Mouse (Mus musculus) monocyte, adult 5-6 weeks (primary cell): ENCODE measurements at regions not wholly inside any gene's neighbourhood (a gene's known extent, or its start where the extent isn't known, plus 50 kb on each side); places are given as distances from the start of the nearest gene placed in this dataset.

ENCODE experiments used
- ATAC-seq: fragments of 153-309, 156-312 bp; replicated peaks from 2 replicates; pipeline ENCODE4 v1.8.0; 2017; ENCODE audit warnings: mild to moderate bottlenecking; ENCODE audit not compliant: low TSS enrichment, insufficient number of reproducible peaks, severe bottlenecking, poor library complexity, low FRiP score

DNA sequence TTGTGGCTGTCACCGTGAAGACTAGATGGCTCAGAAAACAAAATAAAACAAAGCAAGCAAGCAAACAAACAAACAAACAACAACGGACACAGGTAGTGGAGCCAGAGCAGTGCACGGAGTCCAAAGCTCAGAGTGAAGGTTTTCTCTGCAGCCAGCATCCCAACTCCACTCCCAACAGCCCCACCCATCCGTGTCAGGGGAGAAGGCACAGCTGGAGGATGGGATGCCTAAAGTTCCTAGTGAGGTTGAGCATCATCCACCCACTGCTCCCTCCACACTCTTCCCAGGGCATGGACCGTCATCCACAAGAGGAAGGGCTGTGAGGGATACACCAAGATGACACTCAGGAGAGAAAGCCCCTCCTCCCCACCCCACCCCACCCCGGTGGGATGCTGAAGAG, 421.8 kb upstream of the Tbx3 start:
- no peak for ATAC-seq

DNA sequence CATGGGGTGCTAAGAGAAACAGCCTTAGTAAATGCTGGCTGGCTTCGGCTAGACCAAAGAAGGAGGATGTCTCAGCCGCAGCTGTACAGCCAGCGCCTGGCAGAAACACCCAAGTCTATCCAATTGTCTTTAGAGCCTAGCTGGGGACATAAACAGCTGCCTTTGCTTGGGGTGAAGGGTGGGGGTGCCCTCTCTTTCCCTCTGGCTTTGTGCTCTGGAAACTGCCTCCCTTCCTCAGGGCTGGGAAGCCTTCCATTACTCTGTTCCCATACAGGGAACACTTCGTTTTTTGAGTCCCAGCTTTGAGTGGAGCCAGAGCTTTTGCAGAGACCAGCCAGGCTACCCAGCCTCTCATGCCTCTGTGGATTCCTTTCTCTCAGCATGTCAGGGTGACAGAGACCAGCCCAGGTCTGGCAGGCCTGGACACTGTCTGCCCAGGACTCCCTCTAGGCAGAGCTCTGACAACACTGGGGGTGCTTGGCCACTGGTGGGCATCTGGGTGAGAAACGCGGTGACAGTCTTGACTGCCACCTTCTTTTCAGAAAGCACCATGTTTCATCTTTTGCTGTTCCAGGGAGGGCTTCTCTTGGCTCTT, 421.2 kb upstream of the Tbx3 start:
- ATAC-seq = no peak

DNA sequence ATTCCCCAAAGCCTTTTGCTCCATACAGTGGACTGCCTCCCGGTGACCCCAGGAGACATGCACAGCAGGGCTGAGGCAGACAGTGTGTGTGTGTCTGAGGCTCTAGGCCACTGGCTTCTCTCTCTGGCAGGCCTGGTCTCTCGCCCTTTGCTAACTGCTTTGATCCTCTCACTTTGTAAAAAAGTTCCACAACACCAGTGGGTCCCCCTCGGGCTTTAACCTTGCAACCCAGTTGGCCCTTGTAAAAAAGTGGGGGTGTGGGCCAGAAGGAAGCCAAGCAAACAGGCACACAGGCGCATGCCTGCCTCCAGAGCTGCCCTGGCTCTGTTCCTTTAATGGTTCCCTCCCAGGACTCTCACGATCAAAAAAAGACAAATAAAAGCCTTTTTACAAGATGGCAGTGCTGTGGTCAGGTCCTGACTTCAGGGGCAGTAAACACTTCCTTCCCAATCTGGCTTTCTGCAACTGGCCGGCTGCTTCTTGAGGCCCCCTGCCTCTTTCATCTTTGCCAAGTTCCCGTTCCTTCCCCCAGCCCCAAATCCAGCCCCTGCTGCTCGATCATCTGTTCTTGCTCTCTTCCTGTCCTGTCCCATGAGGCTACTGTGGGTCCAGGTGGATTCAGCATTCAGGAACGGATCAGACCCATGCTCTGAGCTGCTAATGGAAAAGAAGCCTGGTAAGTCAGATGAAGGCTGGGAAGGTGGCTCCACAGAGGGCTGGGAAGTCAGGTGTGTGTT, 419.0 kb upstream of the Tbx3 start:
- ATAC-seq = no peak

DNA sequence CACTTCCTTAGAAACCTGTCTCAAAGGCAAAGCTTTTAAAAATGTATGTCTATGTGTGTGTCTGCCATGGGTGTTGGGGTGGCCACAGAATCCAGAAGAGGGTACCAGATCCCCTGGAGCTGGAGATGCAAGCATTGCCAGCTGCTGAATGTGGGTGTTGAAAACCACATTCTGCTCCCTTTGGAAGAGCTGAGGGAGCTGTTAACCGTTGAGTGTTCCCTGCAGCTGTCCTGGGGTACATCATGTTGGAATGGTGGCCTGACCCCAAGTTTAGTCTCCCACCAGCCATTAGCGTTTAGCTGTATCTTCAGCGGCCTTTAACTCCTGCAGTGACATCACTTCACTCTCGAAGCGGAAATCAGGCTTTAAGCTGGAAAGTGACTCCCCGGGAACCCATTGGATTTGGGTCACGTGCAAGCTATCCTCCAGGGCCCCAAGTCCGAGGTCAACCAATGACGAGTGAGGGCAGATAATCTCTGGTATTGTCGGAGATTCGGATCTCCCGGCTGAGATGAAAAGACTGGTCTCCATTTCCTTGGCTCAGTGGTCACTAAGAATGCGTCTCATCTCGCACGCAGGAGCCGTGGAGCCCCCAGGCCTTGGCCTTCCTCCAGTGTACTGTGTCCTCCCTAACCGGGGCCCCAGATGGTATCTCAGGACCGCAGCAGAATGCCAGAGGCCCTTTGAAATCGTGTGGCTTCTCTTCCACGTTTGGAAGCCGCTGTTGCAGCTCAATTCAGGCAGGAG, 412.9 kb upstream of the Tbx3 start:
- ATAC-seq = no peak

DNA sequence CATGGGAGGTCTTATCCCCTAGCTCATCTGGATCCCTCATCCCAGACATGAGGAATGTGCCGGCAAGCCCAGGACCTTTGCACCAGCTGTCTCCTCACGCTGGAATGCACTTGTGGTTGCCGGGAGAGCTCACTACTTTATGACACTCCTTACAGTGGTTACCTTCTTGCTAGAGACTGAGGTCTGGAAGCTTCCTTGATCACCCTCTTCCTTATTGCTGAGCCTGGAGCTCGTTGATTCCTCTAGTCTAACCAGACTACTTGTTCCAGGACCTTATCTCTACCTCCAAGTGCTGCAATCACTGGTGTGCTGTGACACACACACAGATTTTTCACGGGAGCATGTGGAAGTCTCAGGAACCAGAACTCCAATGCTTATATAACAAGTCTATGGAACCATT, 411.6 kb upstream of the Tbx3 start:
- no peak for ATAC-seq

DNA sequence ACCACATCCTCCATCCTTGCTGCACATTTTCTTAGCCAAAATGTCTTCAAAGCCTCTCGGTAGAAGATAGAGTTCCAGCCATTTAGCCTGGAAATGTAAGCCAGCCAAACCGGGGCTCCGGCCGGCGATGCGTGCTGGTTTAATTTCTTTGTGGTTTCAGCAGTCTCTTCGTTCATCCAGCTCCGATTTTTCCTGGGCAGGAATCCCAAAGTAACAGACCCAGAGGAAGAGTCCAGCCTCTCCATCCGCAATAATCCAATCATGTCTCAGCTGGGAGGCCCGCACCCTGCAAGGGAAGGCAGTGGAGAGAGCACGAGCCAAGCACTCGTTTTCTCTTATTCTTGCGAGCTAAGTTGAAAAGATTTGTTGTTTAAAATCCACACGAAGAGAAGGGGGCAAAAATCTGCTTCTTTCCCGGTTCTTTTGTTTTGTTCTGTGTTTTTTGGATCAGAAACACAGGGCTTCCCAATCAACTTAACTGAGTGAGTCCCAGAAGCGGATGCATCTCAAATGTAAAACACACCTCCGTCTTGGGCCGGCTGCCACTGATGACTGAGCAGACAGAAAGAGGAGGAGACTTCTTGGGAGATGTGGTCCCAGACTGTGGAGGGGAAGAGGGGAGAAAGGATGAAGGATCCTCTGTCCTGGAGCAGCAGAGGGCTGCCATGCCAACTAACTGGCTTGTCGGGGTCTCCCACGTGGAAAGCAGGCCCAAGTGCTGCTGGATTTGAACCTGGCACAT, 405.1 kb upstream of the Tbx3 start:
- no peak for ATAC-seq

DNA sequence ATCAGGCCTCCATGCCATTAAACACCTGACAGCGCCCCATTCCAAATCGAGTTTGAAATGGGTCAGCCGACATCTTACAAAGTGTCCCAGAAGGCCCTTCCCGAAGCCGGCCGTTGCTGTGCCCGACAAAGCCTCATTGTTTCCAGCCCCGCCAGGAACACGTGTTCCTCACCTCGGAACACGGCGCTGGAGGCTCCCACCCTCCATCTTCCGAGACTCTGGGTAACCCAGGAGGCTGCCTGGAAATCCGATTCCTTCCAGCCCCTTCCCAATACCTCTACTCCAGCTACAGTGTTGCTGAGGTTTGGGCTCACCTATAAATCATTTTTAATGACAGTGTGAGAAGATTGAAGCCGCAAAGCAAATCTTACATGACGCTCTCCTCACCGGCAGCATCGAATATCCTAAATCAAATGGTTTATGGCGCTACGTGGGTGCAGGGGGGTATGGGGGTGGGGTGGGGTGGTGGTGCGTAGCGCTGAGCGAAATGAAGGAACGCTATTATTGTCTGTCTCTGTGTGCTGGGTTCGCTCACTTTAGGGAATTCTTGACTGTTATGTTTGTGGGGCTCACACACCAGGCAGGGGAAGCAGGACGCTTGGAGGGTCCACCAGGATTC, 399.1 kb upstream of the Tbx3 start:
- no peak for ATAC-seq

DNA sequence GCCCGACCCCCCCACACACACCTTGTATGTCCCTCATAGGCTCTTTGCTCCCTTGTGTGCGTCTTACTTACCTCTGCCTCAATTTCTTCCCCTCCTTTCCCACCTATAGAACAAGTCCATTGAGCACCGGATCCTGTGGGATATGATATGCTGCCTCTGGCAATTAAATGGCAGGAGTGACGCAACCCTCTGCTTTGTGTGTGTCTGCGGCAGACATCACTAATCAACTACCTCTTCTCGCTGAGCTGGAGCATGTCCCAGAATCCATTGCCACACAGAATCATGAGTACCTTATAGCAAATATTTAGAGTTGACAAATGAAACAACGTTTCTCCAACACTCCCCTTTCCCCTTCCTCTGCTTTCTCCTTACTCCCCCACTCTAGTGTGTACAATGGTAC, 397.3 kb upstream of the Tbx3 start:
- ATAC-seq = no peak

DNA sequence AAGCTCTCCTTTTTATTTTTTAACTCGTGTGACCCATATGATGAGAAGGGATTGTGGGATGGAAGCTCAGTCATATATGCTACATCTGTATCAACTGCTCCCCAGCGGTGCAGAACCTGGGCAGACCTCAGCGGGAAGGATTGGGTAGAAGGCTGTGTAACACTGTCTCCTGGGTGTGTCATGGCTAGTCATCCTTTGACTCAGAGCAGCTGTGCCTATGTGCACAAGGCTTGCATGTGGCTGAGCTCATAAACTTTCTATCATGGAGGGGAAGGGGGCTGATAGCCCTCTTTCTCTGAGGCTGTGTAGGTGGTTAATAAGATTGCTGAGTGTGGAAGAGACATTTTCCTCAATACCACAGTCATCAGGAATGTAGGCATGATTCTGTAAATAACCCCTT, 396.9 kb upstream of the Tbx3 start:
- no peak for ATAC-seq

DNA sequence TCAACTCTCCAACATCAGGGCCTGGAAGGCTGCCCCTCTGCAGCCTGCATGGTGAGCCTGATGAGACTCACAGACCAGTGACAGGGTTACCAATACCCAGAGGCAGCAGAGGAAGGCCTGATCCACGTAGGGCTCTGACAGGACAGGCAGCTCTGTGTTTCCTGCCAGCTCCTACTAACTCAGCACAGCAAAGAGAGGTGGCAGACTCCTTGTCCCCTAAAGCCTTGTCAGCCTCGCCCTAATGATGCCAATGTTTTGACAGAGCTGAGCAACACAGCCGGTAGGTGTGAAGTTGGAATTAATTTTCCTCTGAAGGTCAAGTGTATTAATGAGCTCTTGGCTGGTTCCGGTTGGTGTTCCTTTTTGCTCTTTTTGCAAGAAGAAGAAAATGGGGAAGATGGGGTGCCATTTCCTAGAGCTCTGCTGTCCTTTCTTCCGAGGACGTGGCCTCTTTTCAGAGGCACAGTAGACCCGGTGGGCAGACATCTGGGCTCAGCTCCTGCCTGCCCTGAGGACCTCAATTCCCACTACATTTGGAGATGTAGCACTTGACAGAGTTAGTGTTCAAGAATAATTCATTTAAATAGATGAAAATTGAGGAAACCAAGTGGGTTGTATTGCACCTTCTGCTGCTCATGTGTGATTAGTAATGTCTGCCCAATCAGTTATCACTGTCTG, 395.5 kb upstream of the Tbx3 start:
- ATAC-seq = no peak

DNA sequence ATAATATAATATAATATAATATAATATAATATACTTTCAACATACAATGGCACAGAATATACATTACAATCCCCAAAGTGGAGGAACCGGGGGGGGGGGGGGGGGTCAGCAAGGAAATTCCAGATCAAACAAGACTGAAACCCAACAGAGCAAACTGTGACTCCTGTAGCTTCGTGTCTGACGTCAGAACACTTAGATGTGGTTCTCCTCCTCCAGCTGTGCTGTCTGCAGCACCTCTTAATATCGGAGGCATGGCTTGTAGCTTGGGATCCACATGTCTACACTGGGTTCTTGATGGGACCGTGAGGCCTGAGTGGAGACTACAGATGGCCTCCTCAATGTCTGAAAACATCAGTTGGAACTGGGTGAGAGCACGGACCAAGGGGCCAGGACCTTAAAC, 390.3 kb upstream of the Tbx3 start:
- ATAC-seq = no peak

DNA sequence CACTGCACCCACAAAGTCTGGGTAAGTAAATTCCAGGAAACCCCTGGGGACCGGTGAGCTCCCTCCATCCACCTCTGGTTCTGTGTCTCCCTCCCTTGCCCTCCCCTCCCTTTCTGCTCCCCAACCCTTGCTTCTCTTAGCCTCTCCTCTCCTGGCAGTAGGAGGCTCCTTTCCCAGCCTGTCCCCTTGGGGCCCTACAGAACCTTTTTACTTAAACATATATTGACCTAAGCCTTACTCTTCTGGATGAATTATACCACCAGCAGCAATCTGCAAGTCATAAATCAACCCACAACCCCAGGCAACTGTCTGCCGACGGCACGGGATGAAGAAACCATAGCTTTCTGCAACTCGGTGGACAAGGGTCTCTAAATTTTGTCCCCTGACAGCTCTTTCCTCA, 380.7 kb upstream of the Tbx3 start:
- no peak for ATAC-seq

DNA sequence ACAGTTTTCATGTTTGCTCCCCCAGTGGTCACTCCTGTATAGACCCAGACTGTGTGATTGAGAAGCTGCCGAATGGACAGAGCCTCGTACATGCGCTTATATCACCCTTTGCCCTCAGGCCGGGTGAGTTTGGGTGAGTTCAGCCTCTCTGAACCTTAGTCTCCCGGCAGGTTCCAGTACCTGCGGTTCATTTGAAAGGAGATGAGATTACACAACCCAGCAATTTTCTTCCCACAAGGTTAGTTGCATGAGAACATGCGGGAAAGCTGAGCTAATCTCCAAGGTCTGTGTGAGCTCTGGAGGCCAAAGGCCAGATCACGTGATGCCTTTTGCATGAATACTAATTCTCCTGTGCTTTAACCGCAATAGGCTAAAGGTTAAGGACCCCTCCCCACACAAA, 378.1 kb upstream of the Tbx3 start:
- ATAC-seq = no peak

DNA sequence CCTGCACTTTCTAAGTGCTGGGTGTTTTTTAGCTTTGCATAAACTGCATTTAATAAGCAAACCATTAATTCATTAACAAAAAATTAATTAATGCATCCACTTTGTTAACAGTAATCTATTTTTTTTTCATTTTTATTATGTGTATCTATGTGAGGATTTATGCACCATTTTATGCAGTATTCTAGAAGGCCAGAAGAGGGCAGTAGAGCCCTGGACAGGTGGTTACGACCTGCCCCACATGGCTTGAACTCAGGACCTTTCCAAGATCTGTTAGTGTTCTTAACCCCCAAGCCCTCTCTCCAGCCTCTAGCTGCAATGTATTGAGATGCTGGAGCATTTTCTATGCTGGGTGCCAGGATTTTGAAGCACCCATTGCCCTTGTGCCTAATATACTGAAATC, 377.6 kb upstream of the Tbx3 start:
- no peak for ATAC-seq

DNA sequence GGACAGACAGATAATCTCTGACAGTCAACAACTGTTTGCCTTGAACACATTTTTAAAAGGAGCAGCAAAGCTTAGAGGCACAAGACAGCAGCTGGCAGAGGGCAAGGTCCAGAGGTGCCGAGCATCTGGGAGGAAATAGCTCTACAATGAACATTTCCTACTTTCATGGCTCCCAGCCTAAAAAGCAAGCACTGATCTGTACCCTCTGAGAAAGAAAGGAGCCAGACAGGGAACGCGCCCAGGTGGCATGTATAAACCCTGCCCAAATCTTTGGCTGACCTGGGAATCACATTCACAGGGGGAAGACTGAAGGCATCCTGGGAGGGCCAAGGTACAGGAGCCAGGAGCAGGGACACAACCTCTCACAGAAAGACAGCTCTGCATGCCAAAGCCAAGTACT, 371.2 kb upstream of the Tbx3 start:
- ATAC-seq = no peak

DNA sequence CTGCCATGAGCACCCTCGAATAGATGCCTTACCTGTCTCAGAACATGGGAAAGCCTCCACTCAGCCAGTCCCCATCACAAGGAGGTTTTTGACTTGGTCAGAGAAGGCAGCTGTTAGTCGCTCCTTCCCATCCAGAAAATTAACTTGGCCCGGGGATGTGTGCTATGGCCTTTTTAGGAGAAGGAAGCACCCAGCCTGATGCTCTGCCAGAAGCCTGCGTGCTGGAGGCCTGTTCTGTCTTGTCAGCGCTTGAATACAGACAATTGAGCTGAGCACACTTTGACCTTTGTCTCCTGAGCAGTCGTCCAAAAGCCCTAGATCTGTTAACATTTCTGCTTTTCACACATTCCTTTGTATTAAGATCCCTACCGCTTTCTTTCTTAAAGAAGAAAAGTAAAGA, 370.4 kb upstream of the Tbx3 start:
- no peak for ATAC-seq

DNA sequence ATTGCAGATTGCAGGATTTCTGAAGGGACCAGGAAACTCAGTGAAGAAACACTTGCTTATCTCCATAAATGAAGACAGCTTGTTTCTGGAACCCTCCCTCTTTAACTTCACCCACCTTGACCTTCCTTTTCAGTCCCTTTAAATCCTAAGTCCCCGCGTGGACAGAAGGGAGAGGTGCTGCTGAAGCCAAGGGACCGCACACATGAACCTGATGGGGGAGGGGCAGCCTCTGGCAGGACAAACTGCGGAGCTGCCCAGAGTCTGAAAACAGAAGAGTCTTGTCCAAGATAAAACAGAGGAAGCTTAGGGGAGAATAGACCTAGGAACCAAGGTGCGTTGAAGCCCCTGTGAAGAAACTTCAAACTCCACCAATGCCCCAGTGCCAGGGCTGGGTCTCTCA, 368.9 kb upstream of the Tbx3 start:
- no peak for ATAC-seq

DNA sequence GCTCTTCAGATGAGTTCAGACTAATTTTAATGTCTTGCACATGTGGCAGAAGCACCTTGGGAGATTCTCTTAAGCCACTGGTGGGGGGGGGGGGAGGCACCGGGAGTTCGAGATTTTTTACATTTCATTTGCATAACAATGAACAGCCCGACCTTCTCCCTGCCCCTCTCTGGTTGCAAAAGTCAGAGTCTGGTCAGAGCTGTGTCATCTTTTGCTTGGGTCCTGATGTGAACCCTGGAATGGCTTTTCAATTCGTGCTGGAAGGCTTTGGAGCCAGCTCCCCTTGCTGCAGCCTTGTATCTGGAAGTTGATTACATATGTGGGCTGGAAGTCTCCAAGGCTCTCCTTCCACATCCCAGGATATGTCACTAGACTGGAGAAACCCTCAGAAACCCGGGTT, 365.7 kb upstream of the Tbx3 start:
- no peak for ATAC-seq

DNA sequence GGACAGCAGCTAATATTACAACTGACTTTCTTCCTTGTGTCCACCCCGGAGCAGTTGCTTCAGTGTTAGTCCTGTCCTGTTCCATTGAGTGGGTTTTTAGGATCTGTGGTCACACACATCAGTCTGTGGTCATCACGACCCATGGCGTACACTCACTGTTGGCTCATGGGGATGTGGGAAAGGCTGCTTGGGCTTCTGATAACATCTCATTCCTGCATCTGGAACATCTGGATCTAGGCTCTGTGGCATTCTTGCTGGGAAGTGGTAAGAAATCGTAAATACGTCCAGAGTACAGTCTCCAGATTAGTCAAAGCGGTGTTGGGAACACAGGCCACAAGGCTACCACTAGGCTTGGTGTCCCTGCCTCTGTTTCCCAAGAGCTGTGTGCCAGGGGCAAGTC, 362.7 kb upstream of the Tbx3 start:
- no peak for ATAC-seq
